Mouse (Mus musculus) spleen, postnatal 10 days (tissue): ENCODE measurements around the gene Zmynd11.

Experiments used
- DNase-seq, 2 experiments: peaks; one replicate each; pipeline ENCODE4 v3.0.0; 2021 to 2022; ENCODE audit warnings: low spot score in 2 of 2

Gene Zmynd11

GRCm38 (mm10) chr13:9713462-9714134 lies 51.5 kb downstream of the Zmynd11 start:
- no peak for DNase-seq

DNA sequence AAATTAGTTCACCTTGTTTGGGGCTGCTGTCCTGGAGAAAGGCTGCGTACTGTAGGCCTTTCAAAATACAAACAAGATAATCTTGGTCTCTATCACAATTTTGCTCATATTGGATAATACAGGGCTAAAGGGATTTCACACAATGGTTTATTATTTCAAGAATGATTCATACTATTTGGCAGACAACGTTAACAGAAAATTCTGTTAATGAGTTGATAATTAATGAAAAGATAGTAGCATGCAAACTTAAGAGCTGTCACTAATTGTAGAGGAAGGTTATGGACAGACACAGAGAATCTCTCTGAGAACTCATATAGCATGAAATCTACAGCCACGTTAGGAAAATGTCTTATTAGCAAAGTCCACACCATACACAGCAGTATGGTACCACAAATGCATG lies 52.2 kb downstream of the Zmynd11 start:
- DNase-seq = no peak

DNA sequence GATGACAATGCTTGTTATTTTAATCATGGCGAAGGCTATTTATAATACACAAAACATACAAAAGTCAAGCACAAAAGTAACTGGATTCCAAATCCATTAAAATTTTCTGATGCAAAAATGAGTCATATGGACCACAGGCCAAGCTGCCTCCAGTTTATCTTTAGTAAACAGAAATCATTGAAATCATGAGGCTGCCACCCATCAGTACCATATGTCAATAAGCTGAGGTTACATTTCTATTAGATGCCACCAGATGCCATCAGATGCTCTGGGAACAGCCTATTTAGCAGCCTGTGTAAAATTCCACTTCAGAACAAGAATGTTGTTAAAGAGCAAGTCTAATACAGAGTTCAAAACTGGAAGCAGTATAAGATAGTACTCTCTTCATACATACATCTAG lies 52.7 kb downstream of the Zmynd11 start:
- no peak for DNase-seq

DNA sequence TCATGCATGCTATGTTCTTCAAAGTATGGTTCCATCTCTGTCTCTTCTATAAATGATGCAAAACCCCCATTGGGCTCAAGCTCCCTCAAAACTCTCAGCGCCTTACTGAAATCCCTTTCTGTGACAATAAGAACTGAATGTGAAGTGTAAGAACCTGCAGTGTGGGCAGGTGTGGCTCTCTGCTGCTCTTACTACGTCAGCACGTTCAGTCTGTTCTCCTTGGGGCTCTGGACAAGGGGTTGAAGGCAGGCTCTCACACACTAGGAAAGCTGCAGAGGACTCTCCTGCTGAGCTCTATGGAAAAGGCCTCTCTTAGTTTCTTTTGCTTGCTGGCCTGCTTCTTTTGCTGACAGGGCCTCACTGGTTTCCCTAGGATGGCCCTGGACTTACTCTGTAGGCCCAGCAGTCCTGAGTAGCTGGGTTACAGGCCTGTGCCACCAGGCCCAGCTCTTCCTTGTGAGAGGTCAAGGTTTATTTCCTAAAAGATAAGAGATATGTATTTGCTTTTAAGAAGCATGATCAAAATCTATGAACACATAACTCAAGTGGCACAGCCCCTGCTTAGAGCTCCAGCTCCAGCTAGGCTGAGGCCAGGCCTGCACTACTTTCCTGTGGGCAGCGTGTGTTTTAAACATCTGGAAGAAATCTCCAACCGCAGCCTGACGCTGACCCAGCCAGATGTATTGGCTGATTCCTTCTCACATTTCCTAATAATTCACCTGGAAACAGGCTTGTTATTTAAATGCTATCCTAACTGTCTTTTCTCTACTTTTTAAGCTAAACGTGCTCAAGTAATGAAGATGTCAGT lies 56.5 kb downstream of the Zmynd11 start:
- no peak for DNase-seq

- DNase-seq = no peak
Measured at GRCm38 (mm10) chr13:9706720-9707119, 58.4 kb downstream of the Zmynd11 start.

DNA sequence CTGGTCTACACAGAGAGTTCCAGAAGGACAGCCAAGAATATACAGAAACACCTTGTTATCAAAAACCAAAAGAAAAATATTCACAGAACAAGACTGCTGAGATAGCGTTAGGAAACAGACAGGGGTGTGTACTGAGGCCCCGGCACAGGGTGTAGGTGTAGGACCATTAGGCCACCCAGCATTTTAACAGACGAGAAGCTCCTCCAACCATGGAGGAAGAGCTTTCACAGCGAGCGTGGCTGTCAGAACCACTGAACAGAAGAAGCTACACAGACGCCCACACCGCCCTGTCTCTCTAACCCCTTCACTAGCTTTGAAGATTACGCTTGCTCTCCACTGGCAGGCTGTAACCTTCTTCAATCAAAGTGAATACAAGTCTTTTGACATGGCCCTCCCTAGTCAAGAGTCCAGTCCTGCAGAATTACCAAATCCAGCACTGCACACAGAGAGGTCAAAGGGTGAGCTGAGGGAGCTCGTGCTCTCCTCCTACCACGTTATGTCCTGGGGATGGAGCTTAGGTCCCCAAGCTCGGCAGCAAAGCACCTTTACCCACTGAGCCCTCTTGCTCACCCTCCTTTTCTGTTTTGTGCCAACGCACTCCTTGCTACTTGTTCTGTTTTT lies 62.4 kb downstream of the Zmynd11 start:
- no peak for DNase-seq

DNA sequence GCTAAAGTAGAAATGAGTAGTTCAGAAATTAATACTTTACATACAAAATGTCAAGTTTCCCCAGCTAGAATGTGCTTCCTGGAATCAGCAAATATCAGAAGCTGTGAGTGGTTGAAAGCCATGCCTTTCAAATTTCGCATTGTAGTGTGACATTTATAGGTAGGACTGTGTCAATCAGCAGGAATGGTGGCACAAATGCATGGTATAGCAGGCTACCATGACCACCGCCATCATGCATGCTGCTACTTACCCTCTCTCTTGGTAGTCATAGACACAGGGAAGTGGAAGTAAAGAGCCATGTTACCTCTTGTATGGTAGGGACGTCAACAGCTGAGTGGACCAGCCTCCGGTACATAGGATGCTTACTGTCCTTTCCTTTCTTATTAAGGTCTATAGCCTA lies 67.8 kb downstream of the Zmynd11 start:
- no peak for DNase-seq

- DNase-seq = no peak
Measured at GRCm38 (mm10) chr13:9695809-9696208, 69.3 kb downstream of the Zmynd11 start.

- DNase-seq = no peak
Measured at GRCm38 (mm10) chr13:9695403-9695802, 69.7 kb downstream of the Zmynd11 start.

- DNase-seq = no peak
Measured at GRCm38 (mm10) chr13:9694651-9695050, 70.5 kb downstream of the Zmynd11 start.

- no peak for DNase-seq
Measured at GRCm38 (mm10) chr13:9692876-9693275, 72.3 kb downstream of the Zmynd11 start.

- DNase-seq = no peak
Measured at GRCm38 (mm10) chr13:9689366-9689765, 75.8 kb downstream of the Zmynd11 start.

DNA sequence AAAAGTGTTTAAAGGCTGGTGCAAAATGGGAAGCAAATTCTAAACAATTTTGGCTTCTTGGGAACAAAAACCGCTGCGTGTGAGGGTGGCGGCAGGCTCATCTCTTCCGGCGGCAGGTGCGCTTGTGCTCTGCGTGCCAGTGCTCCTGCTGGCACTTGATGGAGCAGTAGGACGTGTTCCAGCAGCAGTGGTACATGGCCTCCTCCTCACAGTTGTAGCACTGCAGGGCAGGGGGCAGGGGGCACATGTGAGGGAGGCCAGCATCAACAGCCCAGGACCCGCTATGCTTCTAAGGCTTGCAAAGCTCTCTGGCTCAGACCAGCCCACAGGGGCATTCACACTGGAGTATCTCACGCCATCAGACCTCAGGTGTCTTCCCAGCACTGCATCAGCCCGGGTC lies 78.4 kb downstream of the Zmynd11 start:
- no peak for DNase-seq

- DNase-seq = no peak
Measured at GRCm38 (mm10) chr13:9686261-9686660, 78.9 kb downstream of the Zmynd11 start.

GRCm38 (mm10) chr13:9684153-9684923 lies 80.8 kb downstream of the Zmynd11 start:
- no peak for DNase-seq

DNA sequence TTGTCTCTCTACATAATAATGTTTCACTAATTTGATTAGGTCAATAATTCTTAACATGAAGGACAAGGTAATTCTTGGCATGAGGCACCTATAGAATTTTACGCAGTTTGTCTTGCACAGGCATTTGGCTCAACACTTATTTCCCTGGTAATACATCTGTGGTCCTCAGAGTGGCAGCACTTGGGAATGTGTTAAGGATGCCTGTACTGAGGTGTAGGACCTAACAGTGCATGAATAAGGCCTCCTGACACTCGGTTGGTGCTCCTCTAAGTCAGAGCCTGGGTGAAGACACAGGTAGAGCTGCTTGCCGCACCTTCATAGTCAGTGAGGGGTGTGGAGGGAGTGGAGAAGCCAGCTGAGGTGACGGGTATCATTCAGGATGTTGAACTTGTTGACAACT lies 81.8 kb downstream of the Zmynd11 start:
- no peak for DNase-seq

DNA sequence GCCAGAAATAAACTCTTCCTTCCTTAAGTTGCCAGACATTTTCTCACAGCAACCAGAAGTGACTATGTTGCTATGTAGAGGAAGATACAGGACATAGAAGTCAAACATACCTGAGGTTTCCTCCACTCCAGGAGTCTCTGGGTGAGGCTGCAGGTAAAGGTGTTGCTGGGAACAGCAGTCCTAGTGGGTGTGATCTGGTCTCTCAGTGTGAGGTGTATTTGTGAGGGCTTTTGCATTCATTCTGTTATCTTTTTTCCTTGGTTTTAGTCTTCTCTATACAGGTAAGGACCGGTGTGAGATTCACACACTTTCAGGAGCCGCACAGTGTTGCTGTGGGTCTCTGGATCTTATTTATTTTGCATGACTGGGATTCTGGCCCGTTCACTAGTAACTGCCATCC lies 83.6 kb downstream of the Zmynd11 start:
- DNase-seq = no peak

DNA sequence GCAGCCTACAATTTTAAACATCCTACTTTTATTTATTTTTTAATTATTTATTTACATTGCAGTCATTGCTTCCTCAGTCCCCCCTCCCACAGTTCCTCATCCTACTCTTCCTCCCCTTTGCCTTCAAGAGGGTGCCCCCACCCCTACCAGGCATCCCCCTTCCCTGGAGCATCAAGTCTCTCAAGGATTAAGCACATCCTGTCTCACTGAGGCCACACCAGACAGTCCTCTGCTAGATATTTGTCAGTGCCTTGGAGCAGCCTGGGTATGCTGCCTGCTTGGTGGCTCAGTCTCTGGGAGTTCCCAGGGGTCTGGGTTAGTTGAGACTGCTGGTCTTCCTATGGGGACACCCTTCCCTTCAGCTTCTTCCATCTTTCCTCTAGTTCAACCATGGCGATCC lies 91.0 kb downstream of the Zmynd11 start:
- no peak for DNase-seq

GRCm38 (mm10) chr13:9669246-9669645 lies 95.9 kb downstream of the Zmynd11 start:
- no peak for DNase-seq

DNA sequence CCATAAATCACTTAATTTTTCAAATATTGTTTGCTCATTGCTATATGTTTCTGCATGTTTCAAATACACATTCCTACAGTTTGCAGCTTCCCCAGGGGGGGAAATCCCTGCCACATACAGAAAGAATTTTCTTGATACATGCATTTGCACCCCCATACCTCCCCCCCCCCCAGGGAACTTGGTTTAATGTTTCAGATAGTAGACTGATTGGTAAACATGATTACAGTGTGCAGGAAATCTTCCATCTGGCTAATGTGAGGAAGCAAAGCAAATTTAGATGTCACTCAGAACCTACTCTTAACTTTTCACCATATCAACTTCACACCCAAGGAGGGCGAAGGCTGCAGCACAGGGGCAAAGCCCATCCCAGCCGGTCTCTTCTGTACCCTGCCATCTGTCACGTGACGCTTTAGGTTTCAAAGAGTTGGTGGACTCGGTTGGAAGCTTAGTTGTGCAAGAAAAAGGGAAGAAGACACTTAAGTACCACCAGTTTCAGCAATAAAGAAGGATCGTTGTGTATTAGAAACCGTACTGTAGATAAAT lies 97.1 kb downstream of the Zmynd11 start:
- no peak for DNase-seq

GRCm38 (mm10) chr13:9663593-9663992 lies 101.5 kb downstream of the Zmynd11 start:
- no peak for DNase-seq

GRCm38 (mm10) chr13:9660711-9661110 lies 104.4 kb downstream of the Zmynd11 start:
- no peak for DNase-seq
